Mouse (Mus musculus) left cerebral cortex, adult 8-10 months (tissue): Measurements from ENCODE around the gene Cldn34b2. TPM values are rescaled to one million over a fixed set of nuclear protein-coding genes. Genes with fewer than 3 reads are reported as not detected.
"Not testable (repeated sequence)": the region's sequence is repeated elsewhere in the genome, so short reads cannot be mapped to it uniquely, and the experiment has no call there.

Experiments
- DNase-seq, 2 experiments: peaks; one replicate each; pipeline ENCODE4 v3.0.0; 2022; ENCODE audit warnings: low spot score in 2 of 2
- total RNA-seq, 4 experiments: library from RNA; stranded (reverse); gene quantifications; 2 replicates each; pipeline ENCODE4 v1.2.4; 2022

Gene Cldn34b2
- not detected for total RNA-seq

- not testable (repeated sequence) for DNase-seq
Measured at GRCm38 (mm10) chrX:155128312-155128711, at the start of gene Cldn34b2. TSS of gene Cldn34b2 (minus strand) at chrX:155128412.

DNA sequence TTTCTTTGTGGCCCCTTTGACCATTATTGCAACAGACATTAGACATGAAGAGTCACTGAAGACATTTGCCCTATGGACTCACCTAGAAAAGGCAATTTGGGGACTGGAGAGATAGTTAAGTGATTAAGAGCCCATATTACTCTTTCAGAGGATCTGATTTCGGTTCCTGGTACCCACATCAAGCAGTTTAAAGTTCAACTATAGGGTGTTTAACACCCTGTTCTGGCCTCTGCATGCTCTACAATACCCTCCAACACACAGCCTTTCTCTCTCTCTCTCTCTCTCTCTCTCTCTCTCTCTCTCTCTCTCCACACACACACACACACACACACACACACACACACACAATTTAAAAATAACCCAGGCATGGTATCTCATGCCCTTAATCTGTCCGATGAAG lies 49.4 kb upstream of the Cldn34b2 start:
- no peak for DNase-seq

- DNase-seq: no peak
Measured at GRCm38 (mm10) chrX:155177230-155177629, 49.0 kb upstream of the Cldn34b2 start.

DNA sequence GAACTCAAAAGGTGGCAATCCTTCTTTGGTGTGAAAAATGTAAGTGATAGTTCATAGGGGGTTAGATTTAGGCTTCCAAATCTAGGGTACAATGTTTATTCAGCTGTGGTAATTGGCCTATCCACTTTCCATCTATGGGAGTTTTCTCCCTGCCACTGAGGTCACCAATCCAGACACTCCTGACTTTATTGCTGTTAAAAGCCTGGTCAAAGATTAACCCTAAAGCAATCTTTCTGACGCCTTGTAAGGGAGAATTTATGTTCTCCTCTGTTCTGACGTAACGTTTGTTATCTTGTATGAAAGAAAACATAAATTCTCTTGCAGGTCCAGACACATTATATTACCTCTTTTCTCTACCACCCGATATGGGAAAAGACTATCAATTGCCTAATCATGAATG lies 47.4 kb upstream of the Cldn34b2 start:
- DNase-seq: no peak

DNA sequence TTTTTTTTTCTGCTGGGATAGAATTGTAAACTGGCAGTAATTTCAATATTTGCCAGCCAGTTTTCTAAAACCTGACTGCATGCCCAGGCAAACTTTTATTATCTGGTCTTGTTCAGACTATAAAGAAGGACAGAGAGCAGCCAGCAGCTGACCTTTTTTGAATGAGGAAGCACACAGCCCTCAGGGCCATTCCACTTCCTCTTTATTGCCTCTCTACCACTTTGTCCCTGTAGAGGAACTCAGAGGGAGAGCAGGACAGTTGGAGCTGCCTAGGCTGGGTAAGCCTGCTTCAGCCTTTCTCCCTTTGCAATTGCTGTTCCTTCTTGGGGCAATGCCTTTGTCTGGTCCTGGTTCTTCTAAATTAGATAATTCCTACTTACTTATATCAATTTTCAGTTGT lies 44.1 kb upstream of the Cldn34b2 start:
- DNase-seq: peak in 1 of 2 experiments; percentile 6

DNA sequence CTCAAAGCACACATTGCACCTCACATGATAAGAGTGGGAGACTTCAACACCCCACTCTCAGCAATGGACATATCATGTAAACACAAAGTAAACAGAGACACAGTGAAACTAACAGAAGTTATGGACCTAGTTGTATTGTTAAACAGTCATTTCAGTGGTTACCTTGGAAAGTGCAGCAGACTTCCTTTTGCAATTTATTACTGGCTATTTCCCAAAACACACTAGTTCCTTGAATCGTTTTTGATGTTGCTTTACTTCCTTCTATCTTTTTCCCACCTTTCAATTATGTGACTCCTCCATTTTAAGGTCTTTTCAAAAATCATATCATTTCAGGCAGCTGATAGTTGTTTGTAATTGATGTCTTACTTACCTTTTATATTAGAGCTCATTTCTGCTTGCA lies 43.5 kb upstream of the Cldn34b2 start:
- no peak for DNase-seq

DNA sequence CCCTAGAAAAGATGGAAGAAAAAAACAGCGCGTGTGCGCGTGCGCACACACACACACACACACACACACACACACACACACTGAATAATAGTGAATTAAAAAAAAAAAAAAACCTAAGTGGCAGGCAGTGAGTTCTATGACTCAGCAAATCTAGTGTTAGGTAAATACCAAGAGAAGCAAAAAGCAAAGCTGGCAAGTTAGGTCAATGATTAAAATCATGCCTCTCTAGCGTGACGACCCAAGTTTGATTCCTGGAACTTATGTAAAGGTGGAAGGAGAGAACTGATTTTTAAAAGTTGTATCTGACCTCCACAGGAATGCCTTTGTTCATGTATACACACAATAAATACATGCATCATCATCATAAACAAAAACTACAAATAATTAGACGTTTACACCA lies 41.7 kb upstream of the Cldn34b2 start:
- no peak for DNase-seq

DNA sequence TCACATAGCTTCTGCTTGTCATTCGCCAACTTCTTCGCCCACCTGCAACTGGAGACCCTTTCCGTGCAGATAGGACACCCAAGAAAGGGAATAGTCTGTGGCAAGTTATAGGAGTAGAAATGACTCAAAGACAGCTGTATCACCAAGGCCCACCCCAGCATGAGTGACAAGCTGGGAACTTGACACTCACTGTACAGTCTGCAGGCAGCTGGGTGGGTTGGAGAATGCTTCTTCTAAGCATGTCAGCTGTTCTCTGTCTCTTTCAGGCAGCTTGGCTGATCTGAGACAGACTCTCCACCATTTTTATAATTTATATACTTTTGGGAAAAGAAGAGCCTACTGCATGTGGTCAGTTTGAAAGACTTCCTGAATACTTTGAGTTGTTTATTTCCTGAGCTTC lies 39.5 kb upstream of the Cldn34b2 start:
- DNase-seq: no peak

GRCm38 (mm10) chrX:155166313-155166712 lies 38.1 kb upstream of the Cldn34b2 start:
- DNase-seq: no peak

- no peak for DNase-seq
Measured at GRCm38 (mm10) chrX:155163553-155163952, 35.3 kb upstream of the Cldn34b2 start.

DNA sequence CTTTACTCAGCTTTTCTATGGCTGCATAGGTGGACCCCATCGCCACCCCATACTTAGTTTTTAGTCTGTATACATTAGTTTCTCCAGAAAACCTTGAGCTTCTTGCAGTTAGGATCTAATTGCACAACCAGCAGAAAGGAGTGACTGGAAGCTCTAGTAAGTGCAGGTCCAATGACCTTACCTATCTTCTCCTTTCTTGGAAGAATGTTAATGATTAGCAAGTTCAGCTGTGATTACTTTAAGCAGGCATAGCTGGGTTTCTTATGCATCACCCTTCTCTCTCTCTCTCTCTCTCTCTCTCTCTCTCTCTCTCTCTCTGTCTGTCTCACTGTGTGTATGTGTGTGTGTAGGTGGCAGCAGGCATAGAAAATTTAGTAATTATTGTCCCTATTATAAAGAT lies 23.7 kb upstream of the Cldn34b2 start:
- DNase-seq: no peak

GRCm38 (mm10) chrX:155144718-155145117 lies 16.5 kb upstream of the Cldn34b2 start:
- DNase-seq: peak; percentile 2 to 10

- no peak for DNase-seq
Measured at GRCm38 (mm10) chrX:155098024-155098423, 30.2 kb downstream of the Cldn34b2 start.

DNA sequence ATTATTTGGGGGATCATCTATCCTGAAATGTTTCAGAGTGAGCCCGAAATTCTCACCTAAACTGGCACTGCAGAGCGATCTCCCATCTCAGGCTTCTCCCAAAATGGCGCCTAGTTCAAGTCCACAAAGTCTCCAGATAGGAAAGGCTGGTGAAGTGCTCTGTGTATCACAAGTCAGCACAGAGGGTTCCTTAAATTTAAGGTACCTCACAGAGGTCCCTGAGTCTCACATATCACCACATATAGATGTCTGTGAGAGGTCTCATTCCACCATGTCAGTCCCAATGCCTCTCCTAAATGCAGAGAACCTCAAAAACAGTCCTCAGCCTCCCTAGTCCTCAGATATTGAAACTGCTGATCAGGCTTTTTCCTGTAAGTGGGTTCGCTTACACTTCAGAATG lies 34.6 kb downstream of the Cldn34b2 start, which contains the start of gene Magea2:
Magea2 (minus strand) TSS at position 101 of the 400 bp plus-strand sequence.
- DNase-seq: not testable (repeated sequence)

- not testable (repeated sequence) for DNase-seq
Measured at GRCm38 (mm10) chrX:155089693-155090092, 38.5 kb downstream of the Cldn34b2 start, which contains the start of gene Magea1. TSS of gene Magea1 (minus strand) at chrX:155089793.

Other genes with a start within 250 kb of the Cldn34b2 start
- not detected for gene Cldn34b1, start 238.1 kb downstream of the Cldn34b2 start, total RNA-seq
- not detected for gene Magea6, start 192.4 kb downstream of the Cldn34b2 start, total RNA-seq
- not detected for gene Magea3, start 178.9 kb downstream of the Cldn34b2 start, total RNA-seq
- not detected for gene Magea8, start 132.6 kb downstream of the Cldn34b2 start, total RNA-seq
- not detected for gene Magea5, start 65.3 kb downstream of the Cldn34b2 start, total RNA-seq
- gene Magea1, start 38.6 kb downstream of the Cldn34b2 start, total RNA-seq: not detected
- not detected for gene Magea2, start 34.7 kb downstream of the Cldn34b2 start, total RNA-seq
- gene Sat1, start 88.0 kb upstream of the Cldn34b2 start, total RNA-seq: 10 to 100 TPM; 61.6 to 76.5 (median 70.6) TPM
- gene Acot9, start 134.0 kb upstream of the Cldn34b2 start, total RNA-seq: 10 to 100 TPM; 20.6 to 24.8 (median 22.9) TPM
- 10 to 100 TPM; 22.2 to 33.0 (median 28.7) TPM for gene Prdx4, start 212.3 kb upstream of the Cldn34b2 start, total RNA-seq